Mouse (Mus musculus) gastrocnemius, postnatal 4 days (tissue): ENCODE data around the gene Brd3. TPM values are rescaled to one million over a fixed set of nuclear protein-coding genes. Genes with fewer than 3 reads are reported as not detected.

ENCODE experiments used
- DNase-seq, 2 experiments: peaks; one replicate each; pipeline ENCODE4 v3.0.0; 2021 to 2022; ENCODE audit warnings: low spot score in 2 of 2, mixed read lengths in 2 of 2
- total RNA-seq, 2 experiments: library from RNA; stranded (reverse); gene quantifications; 2 replicates each; pipeline ENCODE4 v1.2.3; 2021

Brd3 gene
- total RNA-seq, 2 experiments from 2014 or later = 103 to 109 TPM

GRCm38 (mm10) chr2:27473061-27473765, 34.2 kb downstream of the Brd3 start:
- DNase-seq = no peak

- no peak for DNase-seq
These were observed 36.3 kb downstream of the Brd3 start for GRCm38 (mm10) chr2:27471170-27471584.

GRCm38 (mm10) chr2:27470535-27470934, 36.9 kb downstream of the Brd3 start:
- DNase-seq = no peak

- DNase-seq = no peak
These were observed 37.5 kb downstream of the Brd3 start for GRCm38 (mm10) chr2:27469991-27470355.

GRCm38 (mm10) chr2:27469292-27469990, 38.0 kb downstream of the Brd3 start:
- DNase-seq = no peak

- no peak for DNase-seq
These were observed 44.6 kb downstream of the Brd3 start for GRCm38 (mm10) chr2:27462901-27463300.

- no peak for DNase-seq
These were observed 45.4 kb downstream of the Brd3 start for GRCm38 (mm10) chr2:27461881-27462660.

- DNase-seq = no peak
These were observed 46.8 kb downstream of the Brd3 start for GRCm38 (mm10) chr2:27460651-27461050.

GRCm38 (mm10) chr2:27460163-27460562, 47.3 kb downstream of the Brd3 start:
- DNase-seq = no peak

GRCm38 (mm10) chr2:27459735-27460134, 47.7 kb downstream of the Brd3 start:
- DNase-seq = no peak

GRCm38 (mm10) chr2:27450226-27450625, 57.2 kb downstream of the Brd3 start:
- no peak for DNase-seq

- DNase-seq = no peak
These were observed 59.7 kb downstream of the Brd3 start for GRCm38 (mm10) chr2:27447782-27448181.

GRCm38 (mm10) chr2:27446812-27447211, 60.6 kb downstream of the Brd3 start:
- DNase-seq = no peak

GRCm38 (mm10) chr2:27445910-27446309, 61.6 kb downstream of the Brd3 start:
- no peak for DNase-seq

GRCm38 (mm10) chr2:27443450-27443708, 64.1 kb downstream of the Brd3 start:
- DNase-seq = no peak

GRCm38 (mm10) chr2:27442708-27443449, 64.6 kb downstream of the Brd3 start:
- no peak for DNase-seq

- peak; percentile 86 to 96 for DNase-seq
These were observed 65.4 kb downstream of the Brd3 start, which contains the start of gene Brd3os for GRCm38 (mm10) chr2:27441767-27442707. Brd3os (plus strand) TSS chr2:27442324.

GRCm38 (mm10) chr2:27438281-27438680, 69.2 kb downstream of the Brd3 start:
- DNase-seq = no peak

- DNase-seq = no peak
These were observed 69.6 kb downstream of the Brd3 start for GRCm38 (mm10) chr2:27437876-27438275.

GRCm38 (mm10) chr2:27432599-27432998, 74.9 kb downstream of the Brd3 start:
- DNase-seq = no peak
